Mouse (Mus musculus): ENCODE measurements at regions not wholly inside any gene's neighbourhood (a gene's known extent, or its start where the extent isn't known, plus 50 kb on each side); places are given as distances from the start of the nearest gene placed in this dataset.

GRCm38 (mm10) chr5:27963765-27964164, 107.4 kb upstream of the Insig1 start:
- H3K27ac ChIP-seq (ENCODE audit: low read length): no peak overlapping the region
- H3K36me3 ChIP-seq (ENCODE audit: control insufficient read depth, insufficient read depth): no peaks in the 10 kb centered on the region
- no peaks in the 10 kb centered on the region for H3K9me3 ChIP-seq (ENCODE audit: control insufficient read depth, low read length)
- no peak for ATAC-seq
- no peaks in the 10 kb centered on the region for H3K4me1 ChIP-seq (replicated peaks; ENCODE audit: control insufficient read depth, insufficient read depth, low read length)
- no peak overlapping the region for H3K4me2 ChIP-seq (ENCODE audit: low read length)
- H3K27me3 ChIP-seq (replicated peaks; ENCODE audit: control insufficient read depth, insufficient read depth, low read length): no peaks in the 10 kb centered on the region
- no peak overlapping the region for H3K9ac ChIP-seq (replicated peaks; ENCODE audit: low read depth, low read length)
- 93% methylated on average over 1 of the region's 1 CpGs for WGBS
- H3K4me3 ChIP-seq (replicated peaks; ENCODE audit: low read length): no peak overlapping the region

- 25% methylated on average over 2 of the region's 2 CpGs for WGBS
- Histone ChIP-seq H3K4me2 (ENCODE audit: low read length) (no peak overlapping the region), H3K27ac (ENCODE audit: low read length) (no peak overlapping the region), H3K4me3 (replicated peaks; ENCODE audit: low read length) (no peak overlapping the region), H3K4me1 (replicated peaks; ENCODE audit: control insufficient read depth, insufficient read depth, low read length) (no peaks in the 10 kb centered on the region), H3K27me3 (replicated peaks; ENCODE audit: control insufficient read depth, insufficient read depth, low read length) (no peaks in the 10 kb centered on the region), H3K9ac (replicated peaks; ENCODE audit: low read depth, low read length) (no peak overlapping the region), H3K36me3 (ENCODE audit: control insufficient read depth, insufficient read depth) (no peaks in the 10 kb centered on the region), H3K9me3 (ENCODE audit: control insufficient read depth, low read length) (no peaks in the 10 kb centered on the region)
- ATAC-seq: peak; percentile 68; the same call in 1 of the 2 replicates
These were observed 76.0 kb upstream of the Insig1 start for GRCm38 (mm10) chr5:27995186-27995585.

DNA sequence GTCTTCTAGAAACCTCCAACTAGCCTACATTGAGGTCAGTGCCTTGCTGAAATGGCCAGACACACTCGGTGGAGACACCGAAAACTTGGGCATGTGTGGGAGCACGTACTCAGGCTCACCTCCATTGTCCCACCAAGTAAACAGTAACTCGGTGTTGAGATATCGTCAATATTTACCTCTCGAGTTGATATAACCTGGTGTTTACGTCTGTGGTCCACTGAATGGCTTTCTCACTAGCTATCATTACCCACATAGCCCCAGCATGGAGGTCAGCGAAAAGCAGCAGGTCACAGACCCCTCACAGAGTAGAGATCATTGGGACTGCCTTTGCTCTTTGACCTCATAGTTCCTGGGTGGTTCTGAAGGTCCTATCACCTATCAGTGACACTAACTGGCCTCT, 73.4 kb upstream of the Insig1 start:
- Histone ChIP-seq H3K36me3 (ENCODE audit: control insufficient read depth, insufficient read depth) (no peaks in the 10 kb centered on the region), H3K4me1 (replicated peaks; ENCODE audit: control insufficient read depth, insufficient read depth, low read length) (no peaks in the 10 kb centered on the region), H3K4me3 (replicated peaks; ENCODE audit: low read length) (no peak overlapping the region), H3K9me3 (ENCODE audit: control insufficient read depth, low read length) (no peaks in the 10 kb centered on the region), H3K4me2 (ENCODE audit: low read length) (no peak overlapping the region), H3K9ac (replicated peaks; ENCODE audit: low read depth, low read length) (no peak overlapping the region), H3K27ac (ENCODE audit: low read length) (no peak overlapping the region), H3K27me3 (replicated peaks; ENCODE audit: control insufficient read depth, insufficient read depth, low read length) (no peaks in the 10 kb centered on the region)
- no peak for ATAC-seq
- WGBS: 90% methylated on average over 8 of the region's 8 CpGs

GRCm38 (mm10) chr5:28002922-28003321, 68.2 kb upstream of the Insig1 start:
- 89% methylated on average over 1 of the region's 1 CpGs for WGBS

DNA sequence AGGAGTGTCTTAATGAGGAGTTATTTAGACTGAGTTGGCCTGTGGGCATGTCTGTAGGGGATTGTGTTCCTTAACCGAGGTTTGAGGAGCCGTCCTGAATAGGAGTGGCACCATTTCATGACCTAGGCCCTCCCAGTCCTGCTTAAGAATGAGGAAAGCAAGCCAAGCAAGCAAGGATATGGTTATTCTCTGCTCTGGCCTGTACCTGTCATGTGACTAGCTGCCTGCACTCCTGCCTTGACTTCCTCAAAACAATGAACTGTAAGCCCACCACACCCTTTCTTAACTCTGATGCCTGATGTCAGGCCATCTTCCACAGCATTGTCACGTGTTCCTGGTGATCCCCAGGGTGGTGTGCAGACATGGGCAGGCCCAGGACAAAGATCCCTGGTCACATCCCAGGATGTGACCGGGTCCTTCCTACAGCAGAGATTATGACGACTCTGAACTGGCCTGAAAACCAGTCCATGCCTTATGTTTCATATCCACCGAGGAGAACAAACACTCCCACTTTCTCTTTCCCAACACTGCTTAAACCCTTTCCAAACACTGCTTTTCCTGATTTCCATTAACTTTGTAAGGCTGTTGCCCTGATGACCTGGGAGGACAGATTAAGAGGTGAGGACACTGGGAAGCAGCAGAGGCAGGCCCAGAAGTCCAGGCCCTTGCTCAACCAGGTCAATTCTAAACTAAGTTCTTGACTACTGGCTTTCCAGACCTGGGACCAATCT, 67.2 kb upstream of the Insig1 start:
- WGBS: 81% methylated on average over 6 of the region's 6 CpGs
- no peak for ATAC-seq
- H3K27me3 ChIP-seq (replicated peaks; ENCODE audit: control insufficient read depth, insufficient read depth, low read length): no peaks in the 10 kb centered on the region
- H3K4me2 ChIP-seq (ENCODE audit: low read length): no peak overlapping the region
- no peak overlapping the region for H3K4me3 ChIP-seq (replicated peaks; ENCODE audit: low read length)
- no peak overlapping the region for H3K9ac ChIP-seq (replicated peaks; ENCODE audit: low read depth, low read length)
- H3K9me3 ChIP-seq (ENCODE audit: control insufficient read depth, low read length): no peaks in the 10 kb centered on the region
- no peaks in the 10 kb centered on the region for H3K4me1 ChIP-seq (replicated peaks; ENCODE audit: control insufficient read depth, insufficient read depth, low read length)
- H3K36me3 ChIP-seq (ENCODE audit: control insufficient read depth, insufficient read depth): no peaks in the 10 kb centered on the region
- H3K27ac ChIP-seq (ENCODE audit: low read length): no peak overlapping the region

More at GRCm38 (mm10) chr5:28002922-28003321, 68.2 kb upstream of the Insig1 start:
- Histone ChIP-seq H3K4me2 (ENCODE audit: low read length) (no peak overlapping the region), H3K4me1 (replicated peaks; ENCODE audit: control insufficient read depth, insufficient read depth, low read length) (no peaks in the 10 kb centered on the region), H3K36me3 (ENCODE audit: control insufficient read depth, insufficient read depth) (no peaks in the 10 kb centered on the region), H3K9ac (replicated peaks; ENCODE audit: low read depth, low read length) (no peak overlapping the region), H3K4me3 (replicated peaks; ENCODE audit: low read length) (no peak overlapping the region), H3K27ac (ENCODE audit: low read length) (no peak overlapping the region), H3K27me3 (replicated peaks; ENCODE audit: control insufficient read depth, insufficient read depth, low read length) (no peaks in the 10 kb centered on the region), H3K9me3 (ENCODE audit: control insufficient read depth, low read length) (no peaks in the 10 kb centered on the region)
- no peak for ATAC-seq

DNA sequence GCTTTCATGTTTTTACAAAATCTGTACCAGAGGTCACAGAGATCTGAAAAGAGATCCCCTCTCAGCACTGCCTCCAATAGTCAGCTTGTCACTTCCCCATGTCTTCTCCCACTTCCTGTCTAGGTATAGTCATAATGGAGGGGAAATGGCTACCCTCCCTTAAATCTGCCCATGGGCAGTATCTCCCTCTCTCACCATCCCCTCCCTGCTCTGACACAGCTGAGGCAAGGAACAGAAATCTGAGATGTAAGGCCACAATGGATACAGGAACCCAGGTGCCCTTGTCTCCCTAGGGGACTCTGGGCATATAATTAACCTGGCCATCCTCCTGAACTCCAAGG, 66.7 kb upstream of the Insig1 start:
- no peak for ATAC-seq
- H3K4me2 ChIP-seq (ENCODE audit: low read length): no peak overlapping the region
- no peaks in the 10 kb centered on the region for H3K4me1 ChIP-seq (replicated peaks; ENCODE audit: control insufficient read depth, insufficient read depth, low read length)
- no peaks in the 10 kb centered on the region for H3K27me3 ChIP-seq (replicated peaks; ENCODE audit: control insufficient read depth, insufficient read depth, low read length)
- H3K27ac ChIP-seq (ENCODE audit: low read length): no peak overlapping the region
- no peaks in the 10 kb centered on the region for H3K9me3 ChIP-seq (ENCODE audit: control insufficient read depth, low read length)
- H3K4me3 ChIP-seq (replicated peaks; ENCODE audit: low read length): no peak overlapping the region
- H3K36me3 ChIP-seq (ENCODE audit: control insufficient read depth, insufficient read depth): no peaks in the 10 kb centered on the region
- H3K9ac ChIP-seq (replicated peaks; ENCODE audit: low read depth, low read length): no peak overlapping the region

- 77% methylated on average over 4 of the region's 4 CpGs for whole genome bisulfite sequencing
- Histone ChIP-seq H3K36me3 (ENCODE audit: control insufficient read depth, insufficient read depth) (no peaks in the 10 kb centered on the region), H3K4me2 (ENCODE audit: low read length) (no peak overlapping the region), H3K27me3 (replicated peaks; ENCODE audit: control insufficient read depth, insufficient read depth, low read length) (no peaks in the 10 kb centered on the region), H3K27ac (ENCODE audit: low read length) (no peak overlapping the region), H3K9me3 (ENCODE audit: control insufficient read depth, low read length) (no peaks in the 10 kb centered on the region), H3K4me1 (replicated peaks; ENCODE audit: control insufficient read depth, insufficient read depth, low read length) (no peaks in the 10 kb centered on the region), H3K4me3 (replicated peaks; ENCODE audit: low read length) (no peak overlapping the region), H3K9ac (replicated peaks; ENCODE audit: low read depth, low read length) (no peak overlapping the region)
- no peak for ATAC-seq
These were observed 61.8 kb upstream of the Insig1 start for GRCm38 (mm10) chr5:28009386-28009785.

- Histone ChIP-seq H3K4me3 (replicated peaks; ENCODE audit: low read length) (no peak overlapping the region), H3K9ac (replicated peaks; ENCODE audit: low read depth, low read length) (no peak overlapping the region), H3K36me3 (ENCODE audit: control insufficient read depth, insufficient read depth) (no peaks in the 10 kb centered on the region), H3K27me3 (replicated peaks; ENCODE audit: control insufficient read depth, insufficient read depth, low read length) (no peaks in the 10 kb centered on the region), H3K4me2 (ENCODE audit: low read length) (no peak overlapping the region), H3K27ac (ENCODE audit: low read length) (no peak overlapping the region), H3K9me3 (ENCODE audit: control insufficient read depth, low read length) (no peaks in the 10 kb centered on the region), H3K4me1 (replicated peaks; ENCODE audit: control insufficient read depth, insufficient read depth, low read length) (no peaks in the 10 kb centered on the region)
- WGBS: 70% methylated on average over 2 of the region's 2 CpGs
- ATAC-seq: no peak
These were observed 61.3 kb upstream of the Insig1 start for GRCm38 (mm10) chr5:28009871-28010270.

- Histone ChIP-seq H3K36me3 (ENCODE audit: control insufficient read depth, insufficient read depth) (no peaks in the 10 kb centered on the region), H3K4me2 (ENCODE audit: low read length) (no peak overlapping the region), H3K27me3 (replicated peaks; ENCODE audit: control insufficient read depth, insufficient read depth, low read length) (no peaks in the 10 kb centered on the region), H3K4me3 (replicated peaks; ENCODE audit: low read length) (no peak overlapping the region), H3K9me3 (ENCODE audit: control insufficient read depth, low read length) (no peaks in the 10 kb centered on the region), H3K27ac (ENCODE audit: low read length) (no peak overlapping the region), H3K4me1 (replicated peaks; ENCODE audit: control insufficient read depth, insufficient read depth, low read length) (no peaks in the 10 kb centered on the region), H3K9ac (replicated peaks; ENCODE audit: low read depth, low read length) (no peak overlapping the region)
- WGBS: 90% methylated on average over 3 of the region's 3 CpGs
- ATAC-seq: no peak
These were observed 60.6 kb upstream of the Insig1 start for GRCm38 (mm10) chr5:28010529-28010928.

DNA sequence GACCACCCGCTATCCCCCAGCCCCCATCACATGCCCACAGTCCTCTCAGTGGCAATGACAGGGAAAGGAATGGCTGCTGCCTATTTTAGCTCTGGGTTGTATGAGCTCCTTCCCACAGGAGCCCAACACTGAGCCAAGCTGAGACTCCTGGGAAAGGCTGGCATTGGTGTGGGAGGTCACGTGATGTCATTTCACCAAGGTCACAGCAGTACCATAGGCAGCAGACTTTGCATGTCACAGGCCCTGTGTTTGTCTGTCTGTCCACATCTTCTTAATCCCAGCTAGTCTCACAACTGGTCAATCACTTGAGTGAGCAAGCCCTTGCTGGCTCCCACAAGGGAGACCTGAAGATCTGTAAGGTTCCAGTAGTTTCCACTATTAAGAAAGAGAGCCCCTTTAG, 58.7 kb upstream of the Insig1 start:
- no peaks in the 10 kb centered on the region for H3K9me3 ChIP-seq (ENCODE audit: control insufficient read depth, low read length)
- H3K4me2 ChIP-seq (ENCODE audit: low read length): no peak overlapping the region
- H3K9ac ChIP-seq (replicated peaks; ENCODE audit: low read depth, low read length): no peak overlapping the region
- no peaks in the 10 kb centered on the region for H3K36me3 ChIP-seq (ENCODE audit: control insufficient read depth, insufficient read depth)
- WGBS: 94% methylated on average over 2 of the region's 2 CpGs
- H3K27ac ChIP-seq (ENCODE audit: low read length): no peak overlapping the region
- no peaks in the 10 kb centered on the region for H3K4me1 ChIP-seq (replicated peaks; ENCODE audit: control insufficient read depth, insufficient read depth, low read length)
- ATAC-seq: no peak
- no peak overlapping the region for H3K4me3 ChIP-seq (replicated peaks; ENCODE audit: low read length)
- no peaks in the 10 kb centered on the region for H3K27me3 ChIP-seq (replicated peaks; ENCODE audit: control insufficient read depth, insufficient read depth, low read length)
